Mouse (Mus musculus) midbrain, embryonic 15.5 days (tissue): ENCODE measurements around the gene Exoc2. TPM values are rescaled to one million over a fixed set of nuclear protein-coding genes. Genes with fewer than 3 reads are reported as not detected.

Experiments
- ATAC-seq: fragments of 200-750 bp; cut with Nextera tagmentation; replicated peaks from 2 replicates; pipeline ENCODE4 v1.8.0; 2017; ENCODE audit warnings: moderate TSS enrichment
- H3K27ac ChIP-seq: fragments of 300-500 bp; sonication (generic); 2 replicates; pipeline ENCODE4 v1.5.1; 2015; ENCODE audit warnings: mild to moderate bottlenecking, inconsistent platforms
- H3K27me3 ChIP-seq: fragments of 300-500 bp; sonication (generic); replicated peaks from 2 replicates; pipeline ENCODE4 v1.6.1; 2015; ENCODE audit warnings: inconsistent platforms
- H3K36me3 ChIP-seq: fragments of 300-500 bp; sonication (generic); replicated peaks from 2 replicates; pipeline ENCODE4 v1.6.1; 2015; ENCODE audit warnings: inconsistent platforms
- H3K4me1 ChIP-seq: fragments of 300-500 bp; sonication (generic); 2 replicates; pipeline ENCODE4 v1.6.1; 2015; ENCODE audit warnings: inconsistent platforms
- H3K4me2 ChIP-seq: fragments of 300-500 bp; sonication (generic); 2 replicates; pipeline ENCODE4 v1.6.1; 2015; ENCODE audit warnings: inconsistent platforms, mild to moderate bottlenecking, moderate library complexity
- H3K4me3 ChIP-seq: fragments of 300-500 bp; sonication (generic); 2 replicates; pipeline ENCODE4 v1.5.1; 2015; ENCODE audit warnings: mild to moderate bottlenecking, inconsistent platforms
- H3K9ac ChIP-seq: fragments of 300-500 bp; sonication (generic); 2 replicates; pipeline ENCODE4 v1.6.1; 2015; ENCODE audit warnings: mild to moderate bottlenecking, inconsistent platforms
- H3K9me3 ChIP-seq: fragments of 300-500 bp; sonication (generic); 2 replicates; pipeline ENCODE4 v1.6.1; 2016; ENCODE audit warnings: inconsistent platforms
- WGBS: fragments of 180-500 bp; shearing (Covaris S2); methylation state at CpG from one replicate; pipeline ENCODE4 v1.1.7; 2015; ENCODE audit warnings: mixed read lengths; 5-methylcytosine and 5-hydroxymethylcytosine counted together
- polyA plus RNA-seq: library from polyadenylated mRNA; unstranded; fragments of >200 nt; fragmentation: Nextera tagmentation; extraction: Ambion mirVana; gene quantifications from 2 replicates; pipeline ENCODE4 v1.2.1, GENCODE M21; 2015

Gene Exoc2
- polyA plus RNA-seq = 54.1 and 59.3 TPM in 2 replicates

GRCm38 (mm10) chr13:30973501-30974246 lies at the start of gene Exoc2, which contains the start of gene Gm5447:
TSS of gene Exoc2 (minus strand) at chr13:30974093.
TSS of gene Gm5447 (plus strand) at chr13:30974204.
- H3K27ac ChIP-seq = peak within 1 kb of the TSS; percentile 82
- no peaks in the 10 kb centered on the region for H3K27me3 ChIP-seq
- peak; percentile 99 for ATAC-seq
- H3K4me3 ChIP-seq = peak within 1 kb of the TSS; percentile 69
- H3K4me1 ChIP-seq = peaks cover 14% of the 10 kb centered on the region
- H3K9me3 ChIP-seq = no peaks in the 10 kb centered on the region
- peak within 1 kb of the TSS; percentile 74 for H3K9ac ChIP-seq
- under 1% methylated on average over 54 of the region's 54 CpGs for WGBS
- H3K4me2 ChIP-seq = peak within 1 kb of the TSS; percentile 60
- no peaks in the 10 kb centered on the region for H3K36me3 ChIP-seq

DNA sequence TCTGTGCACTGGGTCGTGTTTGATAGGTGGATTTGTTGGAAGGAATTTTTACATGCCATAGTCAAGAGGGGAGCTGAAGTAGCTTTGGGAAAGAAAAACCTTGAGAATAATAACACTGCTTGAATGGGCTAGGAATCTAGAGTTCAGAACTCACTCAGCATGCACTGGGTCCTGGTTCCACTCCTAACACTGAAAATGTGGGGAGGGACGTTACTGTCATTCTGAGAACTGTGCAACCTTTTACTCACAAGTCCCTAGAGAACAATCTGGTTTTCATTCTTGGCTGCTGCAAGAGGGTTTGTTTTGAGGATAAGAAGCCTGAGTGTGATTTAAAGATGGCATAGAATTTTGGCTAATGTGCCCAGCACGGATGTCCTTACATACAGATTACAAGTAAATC lies 49.8 kb upstream of the Exoc2 start:
- 82% methylated on average over 3 of the region's 3 CpGs for WGBS
- no peak overlapping the region for H3K27ac ChIP-seq
- no peak overlapping the region for H3K9ac ChIP-seq
- no peaks in the 10 kb centered on the region for H3K27me3 ChIP-seq
- no peaks in the 10 kb centered on the region for H3K4me1 ChIP-seq
- H3K4me2 ChIP-seq = no peak overlapping the region
- H3K4me3 ChIP-seq = no peak overlapping the region
- no peaks in the 10 kb centered on the region for H3K9me3 ChIP-seq
- H3K36me3 ChIP-seq = no peaks in the 10 kb centered on the region
- no peak for ATAC-seq

- Histone ChIP-seq H3K4me1 (no peaks in the 10 kb centered on the region), H3K27me3 (no peaks in the 10 kb centered on the region), H3K4me3 (no peak overlapping the region), H3K4me2 (no peak overlapping the region), H3K36me3 (no peaks in the 10 kb centered on the region), H3K9ac (no peak overlapping the region), H3K9me3 (no peaks in the 10 kb centered on the region), H3K27ac (no peak overlapping the region)
- ATAC-seq = no peak
- WGBS = 80% methylated on average over 6 of the region's 6 CpGs
Observed at GRCm38 (mm10) chr13:31021927-31022326, 48.0 kb upstream of the Exoc2 start.

DNA sequence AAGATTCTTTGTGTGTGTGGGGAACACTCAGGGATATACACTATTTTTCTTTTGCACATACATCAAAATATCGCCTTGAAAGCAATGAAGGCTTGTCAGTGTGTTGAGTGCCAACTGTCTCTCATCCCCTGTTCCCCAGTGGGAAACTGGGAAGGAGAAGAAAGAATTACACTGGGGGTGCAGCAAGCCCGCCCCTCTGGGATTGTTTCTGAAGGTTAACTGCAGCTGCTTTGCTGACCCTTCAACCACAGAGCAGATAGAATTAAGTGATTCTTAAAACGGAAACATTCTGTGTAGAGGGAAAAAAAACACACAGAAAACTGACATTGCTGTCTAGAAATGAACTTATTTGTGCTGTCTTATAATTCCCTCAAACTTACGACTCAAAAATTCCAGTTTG lies 47.6 kb upstream of the Exoc2 start:
- Histone ChIP-seq H3K27ac (no peak overlapping the region), H3K27me3 (no peaks in the 10 kb centered on the region), H3K9ac (no peak overlapping the region), H3K4me1 (no peaks in the 10 kb centered on the region), H3K4me3 (no peak overlapping the region), H3K4me2 (no peak overlapping the region), H3K9me3 (no peaks in the 10 kb centered on the region), H3K36me3 (no peaks in the 10 kb centered on the region)
- WGBS = 66% methylated on average over 4 of the region's 4 CpGs
- no peak for ATAC-seq

DNA sequence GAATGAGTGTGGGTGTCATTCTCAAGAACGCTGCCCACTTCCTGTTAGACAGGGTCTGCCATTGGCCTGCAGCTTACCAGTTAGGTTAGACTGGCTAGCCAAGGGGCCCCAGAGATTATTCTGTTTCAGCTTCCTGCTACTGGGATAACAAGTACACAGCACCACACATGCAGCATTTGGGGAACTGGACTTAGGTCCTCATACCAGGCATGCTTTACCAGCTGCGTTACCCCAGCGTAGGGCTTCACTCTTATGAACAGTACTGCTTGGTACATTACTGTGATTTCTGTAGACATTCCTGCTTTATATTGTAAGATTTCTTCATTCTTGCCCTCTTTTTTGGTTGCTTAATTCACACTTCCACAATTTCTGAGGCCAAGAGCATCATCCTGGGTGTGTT lies 43.7 kb upstream of the Exoc2 start:
- Histone ChIP-seq H3K4me1 (no peaks in the 10 kb centered on the region), H3K9ac (no peak overlapping the region), H3K9me3 (no peaks in the 10 kb centered on the region), H3K27me3 (no peaks in the 10 kb centered on the region), H3K27ac (no peak overlapping the region), H3K4me2 (no peak overlapping the region), H3K4me3 (no peak overlapping the region), H3K36me3 (no peaks in the 10 kb centered on the region)
- WGBS = 90% methylated on average over 3 of the region's 3 CpGs
- no peak for ATAC-seq

DNA sequence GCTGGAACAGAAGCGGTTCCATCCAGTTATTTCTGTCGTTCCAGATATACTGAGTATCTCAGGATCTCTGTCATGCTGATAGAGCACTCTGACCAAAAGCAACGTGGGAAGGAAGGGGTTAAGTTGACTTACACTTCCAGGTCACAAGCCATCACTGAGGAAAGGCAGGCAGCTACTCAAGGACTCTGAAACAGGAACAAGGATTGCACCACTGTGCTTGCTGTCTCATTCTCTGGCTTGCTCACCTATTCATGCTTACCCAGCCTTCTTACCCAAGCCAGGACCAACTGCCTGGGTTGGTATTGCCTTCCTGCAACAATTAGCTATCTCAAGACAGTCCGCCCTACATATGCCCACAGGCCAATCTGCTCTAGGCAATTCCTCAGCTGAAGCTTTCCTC lies 31.1 kb upstream of the Exoc2 start:
- Histone ChIP-seq H3K4me1 (no peaks in the 10 kb centered on the region), H3K4me3 (no peak overlapping the region), H3K4me2 (no peak overlapping the region), H3K9ac (no peak overlapping the region), H3K9me3 (no peaks in the 10 kb centered on the region), H3K27ac (no peak overlapping the region), H3K27me3 (no peaks in the 10 kb centered on the region), H3K36me3 (no peaks in the 10 kb centered on the region)
- WGBS = 80% methylated on average over 4 of the region's 4 CpGs
- ATAC-seq = no peak

DNA sequence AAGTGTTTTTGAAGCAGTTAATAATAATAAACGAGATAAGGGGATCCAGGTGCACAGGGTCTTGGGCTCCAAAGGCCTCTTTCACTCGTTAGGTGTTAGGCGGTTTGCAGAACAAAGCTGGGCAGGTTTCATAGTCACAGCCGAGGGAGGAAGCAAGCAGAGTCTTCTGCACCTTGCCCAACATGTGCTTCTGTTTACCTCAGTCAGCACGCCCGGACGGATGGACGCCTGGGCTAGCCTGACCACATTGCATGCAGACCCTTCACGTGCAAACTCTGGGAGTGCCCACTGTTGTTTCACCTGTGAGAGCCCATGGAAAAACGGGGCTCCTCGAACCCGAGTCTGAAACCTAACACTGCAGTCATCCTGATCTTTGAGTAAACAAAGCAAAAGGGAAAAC lies 30.6 kb upstream of the Exoc2 start:
- Histone ChIP-seq H3K4me1 (no peaks in the 10 kb centered on the region), H3K36me3 (no peaks in the 10 kb centered on the region), H3K4me2 (no peak overlapping the region), H3K27me3 (no peaks in the 10 kb centered on the region), H3K9me3 (no peaks in the 10 kb centered on the region), H3K4me3 (no peak overlapping the region), H3K27ac (no peak overlapping the region), H3K9ac (no peak overlapping the region)
- 68% methylated on average over 12 of the region's 12 CpGs for WGBS
- no peak for ATAC-seq

DNA sequence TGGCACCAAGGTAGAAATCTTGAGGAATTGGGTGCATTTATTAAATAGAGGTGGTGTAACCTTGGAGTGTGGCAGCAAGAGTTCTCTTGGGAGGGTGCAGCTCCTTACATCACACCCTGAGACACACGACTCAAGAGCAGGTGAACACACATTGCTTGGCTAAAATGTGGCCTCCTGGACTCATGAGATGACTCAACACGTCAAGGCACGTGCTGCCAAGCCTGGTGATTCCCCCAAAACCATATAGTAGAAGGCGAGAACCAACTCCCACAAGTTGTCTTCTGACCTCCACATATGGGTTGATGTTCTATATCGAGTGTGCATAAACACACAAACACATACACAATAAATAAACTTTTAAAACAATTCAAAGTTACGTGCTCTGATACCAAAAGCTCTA lies 25.9 kb upstream of the Exoc2 start:
- Histone ChIP-seq H3K9me3 (no peaks in the 10 kb centered on the region), H3K4me2 (no peak overlapping the region), H3K4me1 (no peaks in the 10 kb centered on the region), H3K27me3 (no peaks in the 10 kb centered on the region), H3K27ac (no peak overlapping the region), H3K4me3 (no peak overlapping the region), H3K36me3 (no peaks in the 10 kb centered on the region), H3K9ac (no peak overlapping the region)
- ATAC-seq = no peak
- 92% methylated on average over 6 of the region's 6 CpGs for WGBS

DNA sequence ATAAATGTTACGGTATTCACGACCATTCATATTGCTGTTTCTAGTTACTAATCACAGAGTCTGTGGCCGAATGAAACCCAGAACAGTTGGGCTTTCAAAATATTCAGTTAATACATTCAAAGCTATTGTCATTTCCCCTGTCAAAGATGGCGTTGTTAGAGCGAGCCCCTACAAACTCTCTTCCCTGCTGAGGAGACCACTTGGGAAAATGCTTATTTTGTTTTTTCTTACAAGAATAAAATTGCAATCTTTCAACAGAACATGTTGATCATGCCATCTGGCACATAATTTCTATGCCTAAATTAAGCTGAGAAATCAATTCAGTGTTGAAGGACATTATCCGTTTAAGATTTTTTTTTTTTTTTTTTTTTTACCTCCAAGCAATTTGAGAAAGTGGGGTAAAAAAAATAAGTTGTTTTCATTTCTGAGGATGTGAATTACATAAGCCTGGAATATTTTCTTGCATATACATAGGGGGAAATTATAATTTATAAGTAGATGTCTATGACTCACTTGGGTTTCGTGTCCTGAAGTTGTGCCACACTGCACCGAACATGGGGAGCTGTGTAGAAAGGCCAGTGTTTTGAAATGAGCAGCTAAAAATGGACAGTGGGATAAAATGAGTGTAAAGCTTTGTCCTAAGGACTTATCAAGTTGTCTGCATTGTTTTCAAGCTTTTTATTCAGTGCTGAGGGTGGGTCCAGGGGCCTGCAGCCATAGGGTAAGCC lies 23.8 kb upstream of the Exoc2 start:
- Histone ChIP-seq H3K4me3 (no peak overlapping the region), H3K27me3 (no peaks in the 10 kb centered on the region), H3K9me3 (no peaks in the 10 kb centered on the region), H3K4me2 (no peak overlapping the region), H3K27ac (no peak overlapping the region), H3K36me3 (no peaks in the 10 kb centered on the region), H3K4me1 (no peaks in the 10 kb centered on the region), H3K9ac (no peak overlapping the region)
- no peak for ATAC-seq
- WGBS = 79% methylated on average over 8 of the region's 8 CpGs

- WGBS = 82% methylated on average over 6 of the region's 6 CpGs
- no peak overlapping the region for H3K4me3 ChIP-seq
- no peak overlapping the region for H3K4me2 ChIP-seq
- H3K9me3 ChIP-seq = no peaks in the 10 kb centered on the region
- no peaks in the 10 kb centered on the region for H3K36me3 ChIP-seq
- no peak overlapping the region for H3K27ac ChIP-seq
- no peaks in the 10 kb centered on the region for H3K27me3 ChIP-seq
- no peak overlapping the region for H3K9ac ChIP-seq
- ATAC-seq = no peak
- H3K4me1 ChIP-seq = no peaks in the 10 kb centered on the region
Observed at GRCm38 (mm10) chr13:30994249-30994858, 20.5 kb upstream of the Exoc2 start.

GRCm38 (mm10) chr13:30993819-30994218 lies 19.9 kb upstream of the Exoc2 start:
- no peak overlapping the region for H3K27ac ChIP-seq
- H3K9me3 ChIP-seq = no peaks in the 10 kb centered on the region
- no peak overlapping the region for H3K4me2 ChIP-seq
- no peaks in the 10 kb centered on the region for H3K4me1 ChIP-seq
- no peaks in the 10 kb centered on the region for H3K36me3 ChIP-seq
- no peak overlapping the region for H3K9ac ChIP-seq
- no peak overlapping the region for H3K4me3 ChIP-seq
- peak; percentile 93 for ATAC-seq
- no peaks in the 10 kb centered on the region for H3K27me3 ChIP-seq
- WGBS = 33% methylated on average over 3 of the region's 3 CpGs

DNA sequence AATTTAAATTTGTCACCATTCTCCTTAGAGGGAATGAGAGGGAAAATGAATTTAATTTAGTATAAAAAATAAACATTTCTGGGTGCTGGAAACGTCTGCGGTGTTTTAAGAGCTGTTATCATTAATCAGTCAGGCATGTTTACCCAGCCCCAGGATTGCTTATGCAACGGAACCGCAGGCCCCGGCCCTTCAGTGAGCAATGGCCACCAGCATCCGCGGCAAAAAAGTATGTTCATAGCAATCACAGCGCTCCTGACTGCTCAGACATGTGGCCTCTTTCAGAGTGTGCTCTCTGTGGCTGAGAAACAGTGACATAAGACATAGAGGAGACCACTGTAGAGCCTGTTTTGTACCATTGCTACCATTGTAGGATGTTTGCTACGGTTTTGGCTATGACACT lies 16.3 kb upstream of the Exoc2 start:
- Histone ChIP-seq H3K9ac (no peak overlapping the region), H3K9me3 (no peaks in the 10 kb centered on the region), H3K4me3 (no peak overlapping the region), H3K4me2 (no peak overlapping the region), H3K4me1 (0 out of 2 replicates have a peak, but pooled peaks cover 10% of the 10 kb centered on the region), H3K27me3 (0 out of 2 replicates have a peak, but pooled peaks cover 10% of the 10 kb centered on the region), H3K36me3 (no peaks in the 10 kb centered on the region), H3K27ac (no peak overlapping the region)
- ATAC-seq = no peak
- 87% methylated on average over 9 of the region's 9 CpGs for whole genome bisulfite sequencing
